Mouse (Mus musculus) 416B (cell line): ENCODE data around the gene Bmt2.

Experiments
- DNase-seq: peaks from one replicate; pipeline ENCODE4 v3.0.0; 2011; ENCODE audit warnings: low read depth

Gene Bmt2

DNA sequence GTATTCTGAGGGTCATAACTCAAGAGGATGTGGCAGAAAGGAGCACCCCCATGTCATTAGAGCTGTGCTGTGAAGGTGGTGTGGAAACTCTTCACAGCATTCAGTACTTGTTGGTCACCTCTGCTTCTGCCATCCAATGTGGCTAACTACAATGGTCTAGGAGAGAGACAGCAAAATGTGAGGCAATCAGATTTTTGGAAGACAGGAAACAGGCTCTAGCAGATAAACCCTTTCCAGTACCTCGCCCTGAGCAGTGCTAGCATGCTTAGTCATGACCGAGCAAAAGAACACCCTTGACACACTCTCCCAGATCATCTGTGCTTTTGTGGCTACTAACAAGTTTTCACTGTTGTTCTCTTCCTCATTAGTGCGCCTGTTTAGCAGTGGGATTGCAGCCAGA is 60.7 kb downstream of the Bmt2 start:
- peak; percentile 93 for DNase-seq

DNA sequence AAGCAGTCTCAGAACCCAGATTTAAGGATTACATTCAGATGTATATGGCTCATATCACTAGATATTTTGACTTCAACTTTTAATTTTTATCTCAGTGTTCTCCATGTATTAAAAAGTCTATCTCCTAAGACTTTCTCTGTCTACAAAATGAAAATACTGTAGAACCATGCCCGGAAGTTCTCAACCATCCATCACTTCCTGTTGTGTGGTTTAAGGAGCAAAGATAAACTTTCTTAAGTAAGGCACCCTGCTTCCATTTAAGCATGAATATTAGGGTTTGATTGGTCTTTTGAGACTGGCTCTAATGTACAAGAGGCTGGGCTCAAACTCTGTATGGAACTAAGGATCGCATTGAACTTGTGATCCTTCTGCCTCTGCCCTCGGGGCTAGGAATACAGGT is 63.2 kb downstream of the Bmt2 start:
- peak; percentile 42 for DNase-seq

DNA sequence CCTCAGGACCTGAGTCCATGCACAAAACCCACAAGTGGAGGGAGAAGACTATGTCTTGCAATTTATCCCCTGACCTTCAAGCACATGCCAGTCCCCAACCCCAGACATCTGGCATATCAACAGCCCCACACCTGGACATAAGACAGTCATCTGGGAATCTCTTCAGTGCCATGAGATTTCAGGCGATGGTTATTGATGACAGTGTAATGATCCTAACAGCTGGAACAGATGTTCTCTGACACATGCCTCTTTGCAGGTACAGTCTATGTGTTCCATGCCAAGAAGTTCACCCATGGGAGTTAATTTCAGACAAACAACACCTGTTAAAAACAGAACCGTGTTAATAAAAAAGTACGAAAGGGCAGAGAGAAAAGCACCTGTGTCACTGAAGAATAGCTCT is 64.1 kb downstream of the Bmt2 start:
- DNase-seq = no peak

DNA sequence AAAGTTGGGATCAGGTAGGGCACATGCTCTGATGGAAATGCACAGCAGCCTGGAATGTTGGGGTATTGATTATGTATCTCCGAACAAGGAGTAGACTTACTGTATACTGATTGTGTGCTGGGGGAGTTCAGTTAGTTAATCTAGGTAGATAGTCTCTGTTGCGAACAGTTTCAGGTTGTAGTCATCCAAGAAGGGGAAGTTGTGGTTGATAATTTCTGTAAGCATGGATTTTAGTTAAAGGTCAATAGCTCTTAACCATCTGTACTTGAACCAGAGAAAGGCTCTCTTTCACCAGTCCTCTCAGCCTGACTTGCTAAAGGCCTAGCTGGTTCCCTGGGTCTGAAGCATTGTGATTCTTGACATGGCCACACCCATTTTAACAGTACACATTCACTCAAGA is 66.9 kb downstream of the Bmt2 start:
- DNase-seq = peak; percentile 28

DNA sequence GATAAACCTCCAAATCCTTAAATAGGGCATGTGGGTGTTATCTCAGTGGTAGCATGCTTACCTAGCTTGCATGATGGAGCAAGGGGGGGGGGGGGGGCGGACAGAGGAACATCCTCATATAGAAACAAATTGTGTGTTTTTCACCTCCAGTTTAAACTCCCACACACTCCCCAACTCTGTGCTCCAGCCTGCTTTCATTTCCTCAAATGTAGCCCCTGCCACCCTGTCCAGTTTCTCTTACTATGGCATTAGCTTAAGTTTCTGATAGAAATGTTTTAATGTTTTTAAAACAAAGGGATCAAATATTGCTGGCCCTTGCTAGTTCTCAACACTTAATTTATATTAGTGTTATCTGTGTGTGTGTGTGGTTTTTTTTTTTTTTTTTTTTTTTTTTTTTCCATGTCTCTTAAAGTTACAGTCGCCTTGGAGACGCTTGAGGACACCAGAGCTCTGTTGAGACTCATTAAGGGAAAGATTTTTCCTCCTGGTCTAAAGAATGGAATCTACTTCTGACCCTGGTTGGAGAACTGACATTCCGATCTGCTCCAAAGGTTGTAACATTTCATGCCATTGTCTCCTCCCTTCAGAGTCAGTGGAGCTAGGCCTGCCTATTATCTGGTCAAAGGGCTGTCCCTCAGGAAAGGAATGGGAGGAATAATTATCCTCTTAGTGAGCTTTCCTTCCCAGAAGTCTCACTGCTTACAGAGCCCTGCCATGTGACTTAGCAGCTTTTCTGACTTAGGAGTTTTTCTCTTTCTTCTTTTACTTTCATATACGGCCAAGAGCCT is 68.2 kb downstream of the Bmt2 start:
- no peak for DNase-seq

DNA sequence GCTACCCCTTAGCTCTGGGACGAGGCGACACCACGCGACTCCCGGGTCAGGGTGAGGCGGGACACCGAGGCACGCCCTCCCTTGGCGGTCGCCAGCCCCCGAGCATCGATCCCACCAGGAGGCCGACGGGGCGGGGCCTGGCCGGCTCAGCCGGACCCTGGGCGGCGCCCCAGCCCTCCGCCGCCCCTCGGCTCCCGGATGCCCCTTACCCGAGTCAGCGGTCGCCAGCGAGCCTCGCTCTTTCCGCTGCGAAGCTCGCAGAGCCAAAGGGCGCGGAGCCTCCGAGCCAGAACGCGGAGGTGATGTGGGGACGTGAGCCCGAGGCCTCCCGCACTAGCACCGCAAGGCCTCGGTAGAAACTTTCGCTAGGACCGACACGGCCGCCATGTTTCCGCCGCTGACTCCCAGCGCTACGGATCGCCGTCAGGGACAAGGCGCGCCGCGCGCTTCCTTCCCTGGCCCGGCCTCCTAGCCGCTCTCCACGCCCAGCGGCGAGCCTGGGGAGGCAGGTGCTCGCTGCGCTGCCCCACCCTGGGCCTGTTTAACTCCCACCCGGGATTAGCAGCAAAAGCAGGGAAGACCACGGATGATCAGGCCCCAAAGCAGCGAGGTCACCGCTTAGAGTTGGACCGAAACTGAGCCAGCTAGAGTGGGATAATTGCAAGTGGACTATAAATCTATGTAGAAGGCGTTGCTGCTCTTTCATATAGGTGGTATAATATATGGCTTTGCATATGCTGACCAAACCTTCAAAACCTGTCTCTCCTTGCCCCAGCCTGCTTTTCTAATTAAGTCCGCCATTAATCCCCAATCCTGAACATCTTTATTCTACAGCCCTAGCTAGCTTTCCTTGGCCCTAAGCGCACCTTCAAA is 69.9 kb downstream of the Bmt2 start, which contains the start of gene Tmem168:
Tmem168 (minus strand) TSS at position 480 of the 873 bp plus-strand sequence.
- peak; percentile 84 for DNase-seq

DNA sequence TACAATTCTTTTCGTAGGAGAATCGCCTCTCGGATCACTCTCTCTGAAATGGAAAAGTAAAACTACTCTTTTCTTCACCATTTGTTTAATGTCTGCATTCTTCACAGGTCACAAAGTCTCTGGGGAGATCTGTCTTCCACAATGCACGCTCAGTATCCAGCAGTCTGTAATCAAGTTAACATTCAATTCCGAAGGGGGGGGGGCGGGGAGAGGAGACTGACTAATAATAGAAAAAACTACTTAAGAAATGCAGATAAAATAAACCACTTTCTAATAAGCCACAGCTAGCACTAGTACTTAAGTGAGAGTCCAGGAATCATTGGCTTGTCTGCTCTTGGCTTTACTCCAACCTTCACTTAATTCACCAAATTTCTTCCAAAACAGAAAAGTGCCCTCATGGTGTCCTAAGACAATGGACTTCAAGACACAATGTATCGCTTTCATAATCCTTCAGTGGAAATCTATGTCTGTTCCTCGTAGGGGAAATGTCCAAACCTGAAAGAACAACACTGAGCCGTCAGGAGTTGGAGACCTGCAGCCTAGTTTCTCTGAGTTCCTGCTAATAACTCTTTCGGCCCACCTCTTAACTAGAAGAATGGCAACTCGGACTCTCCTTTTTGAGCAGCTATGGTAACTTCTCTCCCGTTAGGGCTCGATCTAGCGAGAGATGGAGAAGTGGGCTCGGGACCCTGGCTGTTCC is 70.7 kb downstream of the Bmt2 start:
- DNase-seq = peak; percentile 62

DNA sequence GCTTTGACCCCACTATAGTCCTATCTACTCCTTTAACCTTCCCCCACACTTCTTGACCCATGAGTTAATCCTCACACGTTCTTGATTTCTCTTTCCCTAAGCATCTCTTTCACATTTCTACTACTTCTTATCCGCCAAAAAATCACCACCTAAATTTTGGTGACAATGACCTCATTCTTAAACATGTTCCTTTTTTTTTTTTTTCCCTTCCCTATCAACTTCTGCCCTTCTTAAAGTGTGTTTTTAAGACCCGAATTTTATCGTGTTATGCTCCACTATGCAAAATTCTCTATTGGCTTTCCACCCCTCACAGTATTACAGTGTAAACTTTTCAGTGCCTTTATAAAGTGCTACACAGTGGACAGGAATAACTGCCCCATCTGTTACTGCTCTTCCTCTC is 71.4 kb downstream of the Bmt2 start:
- DNase-seq = no peak

DNA sequence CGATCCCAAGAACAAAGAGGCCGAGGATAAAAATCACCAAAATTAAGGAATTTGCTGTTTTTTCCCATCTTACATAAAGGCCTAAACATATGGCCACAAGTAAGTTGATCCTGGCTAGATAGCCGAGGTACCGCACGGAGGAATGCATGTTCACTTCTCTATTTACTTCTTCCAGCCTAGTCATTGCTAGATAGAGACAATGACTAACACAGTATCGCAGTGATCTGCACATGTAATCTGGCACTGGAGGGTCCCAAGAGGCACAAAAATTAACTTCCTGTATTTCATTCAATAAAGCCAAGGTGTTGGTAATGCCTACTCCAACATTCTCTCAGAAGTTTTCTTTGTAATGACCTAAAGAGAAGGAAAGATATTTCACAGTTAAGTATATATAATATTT is 74.6 kb downstream of the Bmt2 start:
- DNase-seq = peak; percentile 57

DNA sequence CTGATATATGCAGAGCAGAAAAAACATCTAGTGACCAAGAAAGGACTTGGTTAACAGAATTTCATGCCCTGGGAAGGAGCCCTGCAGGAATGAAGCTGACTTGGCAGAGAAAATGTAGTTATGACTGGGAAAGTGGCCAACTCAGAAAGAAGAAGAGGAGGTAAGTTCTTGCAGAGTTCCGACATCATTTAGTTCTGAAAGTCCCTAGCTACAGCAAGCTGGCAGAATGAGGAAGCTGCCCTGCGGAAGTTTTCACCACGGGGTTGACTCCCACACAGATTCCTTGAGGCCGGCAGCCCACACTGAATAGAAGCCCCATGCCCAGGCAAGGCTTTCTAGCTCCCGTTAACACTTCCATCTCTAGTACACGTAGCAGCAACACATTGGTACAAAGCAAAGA is 76.2 kb downstream of the Bmt2 start:
- DNase-seq = peak; percentile 62

DNA sequence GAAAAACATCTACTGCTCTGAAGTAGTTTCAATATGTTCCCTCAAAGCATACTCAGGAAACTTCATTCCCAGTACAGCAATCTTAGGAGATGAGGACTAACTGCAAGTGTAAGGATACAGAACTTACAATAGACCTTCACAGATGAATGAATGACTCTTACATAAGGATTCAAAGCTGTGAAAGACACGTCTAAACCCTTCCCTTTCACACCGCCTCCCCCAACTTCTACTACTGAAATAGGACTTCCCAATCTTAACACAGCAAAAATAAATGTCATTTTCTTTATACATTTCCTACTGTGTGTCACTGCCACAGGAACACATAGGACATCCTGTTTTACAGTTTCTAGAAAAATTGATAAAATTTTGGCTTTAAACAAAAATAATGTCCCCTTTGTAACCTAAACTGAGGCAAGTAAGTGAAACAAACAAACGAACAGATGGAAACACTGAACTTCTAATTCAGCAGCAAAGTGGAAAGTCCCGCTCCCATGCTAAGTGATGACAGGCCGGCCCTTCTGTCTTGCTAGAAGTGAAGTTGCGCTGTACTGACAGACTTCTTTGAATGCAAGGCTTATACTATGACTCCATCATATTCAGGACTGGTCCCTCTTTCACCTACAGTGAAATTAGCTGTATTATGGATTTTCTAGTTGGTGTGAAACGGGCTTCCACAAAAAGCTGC is 79.4 kb downstream of the Bmt2 start:
- DNase-seq = no peak

DNA sequence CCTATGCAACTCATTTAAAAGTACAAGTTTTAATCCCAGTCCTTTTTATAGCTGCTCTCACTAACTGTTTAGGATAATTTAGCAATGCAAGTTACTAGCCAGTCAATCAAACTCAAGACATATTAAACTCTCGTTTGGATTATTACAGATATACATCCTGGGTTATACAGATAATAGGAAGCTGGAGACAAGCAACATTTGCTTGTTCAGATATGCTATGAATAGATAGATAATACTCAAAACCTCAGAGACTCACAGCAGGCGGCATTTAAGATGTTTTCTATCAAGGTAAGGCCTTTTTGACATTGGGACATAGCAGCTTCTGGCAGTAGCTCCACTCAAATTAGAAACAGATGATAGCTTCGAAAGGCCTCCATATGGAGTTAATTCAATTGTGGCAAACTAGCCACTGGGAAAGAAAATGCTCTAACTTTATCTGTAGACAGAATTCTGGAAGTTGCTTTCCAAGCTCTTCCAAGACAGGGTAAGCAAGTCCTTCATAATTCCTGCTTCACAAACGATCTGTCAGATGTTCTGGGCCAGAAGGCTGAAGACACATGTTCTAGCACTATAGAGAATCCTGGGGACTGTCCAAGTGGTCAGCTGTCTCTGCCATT is 84.9 kb downstream of the Bmt2 start:
- no peak for DNase-seq

DNA sequence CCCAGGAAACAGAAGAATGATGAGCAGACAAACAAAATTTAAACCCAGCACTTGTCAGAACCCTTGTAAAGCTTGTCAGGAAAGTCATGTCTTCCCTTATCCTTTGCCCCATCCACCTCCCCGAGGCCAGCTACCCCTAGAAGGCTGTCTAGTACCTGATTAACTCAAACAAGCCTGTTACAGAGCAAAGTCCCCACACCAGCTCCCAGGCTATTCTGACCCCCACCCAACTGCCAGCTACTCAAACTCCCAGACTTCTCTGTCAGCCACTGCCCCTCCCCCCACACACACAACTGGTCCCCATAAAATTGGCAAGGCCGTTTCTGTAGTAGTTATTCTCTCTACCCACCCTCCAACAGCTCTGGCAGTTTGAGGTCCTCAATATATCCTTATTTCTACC is 91.2 kb downstream of the Bmt2 start:
- DNase-seq = no peak

DNA sequence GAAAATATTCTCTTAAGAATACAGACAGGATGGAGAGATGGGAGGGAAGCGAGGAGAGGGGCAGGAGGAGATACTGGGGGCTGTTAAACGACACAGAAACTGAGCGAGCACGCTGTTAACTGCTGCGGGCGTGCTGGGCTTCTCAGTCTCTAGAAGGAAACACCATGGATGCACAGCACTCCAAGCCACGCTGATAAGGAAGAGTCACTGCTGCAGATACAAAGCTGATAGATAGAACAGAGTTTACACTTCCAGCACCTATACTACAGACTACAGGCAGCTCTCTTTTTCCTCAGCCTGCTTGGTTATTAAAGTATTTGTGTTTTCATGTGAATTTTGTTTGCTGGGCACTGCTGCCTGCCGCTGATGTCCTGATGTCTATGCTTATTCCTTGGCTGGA is 91.6 kb downstream of the Bmt2 start:
- no peak for DNase-seq

DNA sequence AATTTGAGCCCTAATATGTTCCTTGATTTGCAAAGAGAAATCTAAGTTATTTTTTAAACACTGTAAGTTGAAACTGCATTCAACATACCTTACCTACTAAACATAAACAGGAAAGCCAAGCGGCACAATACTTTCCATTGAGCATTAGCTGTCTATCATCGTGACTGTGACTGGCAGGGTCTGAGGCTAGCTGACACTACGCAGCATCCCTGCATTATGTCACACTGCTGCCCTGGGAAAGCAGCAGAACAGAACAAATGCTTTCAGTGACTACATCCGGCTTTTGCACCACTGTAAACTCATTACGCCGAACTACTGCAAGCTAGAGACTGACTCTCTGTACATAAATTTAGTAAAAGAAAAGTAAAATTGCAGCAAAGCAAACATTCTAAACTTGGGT is 93.0 kb downstream of the Bmt2 start:
- DNase-seq = no peak

DNA sequence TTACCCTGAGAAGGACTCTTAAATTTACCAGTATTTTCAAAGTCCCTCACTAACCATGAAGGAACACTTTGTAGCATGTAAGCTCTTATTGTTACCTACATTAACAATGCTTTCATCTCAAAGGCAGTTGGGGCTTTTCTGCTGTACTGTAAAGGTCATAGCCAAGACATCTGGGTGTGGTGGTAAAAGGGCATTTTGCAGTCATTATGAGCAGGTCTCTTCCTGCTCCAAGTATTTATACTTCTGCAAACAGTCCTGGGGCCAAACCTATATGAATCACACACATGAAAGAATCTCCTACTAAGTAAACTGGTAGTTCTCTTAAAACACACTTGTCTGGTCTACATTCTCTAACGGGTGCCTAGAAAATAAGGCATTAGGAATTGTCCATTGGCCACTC is 95.7 kb downstream of the Bmt2 start:
- DNase-seq = no peak
